Mouse (Mus musculus): ENCODE measurements at regions not wholly inside any gene's neighbourhood (a gene's known extent, or its start where the extent isn't known, plus 50 kb on each side); places are given as distances from the start of the nearest gene placed in this dataset.

- H3K36me3 ChIP-seq (ENCODE audit: insufficient read depth, low read length), result no peaks in the 10 kb centered on the region
- WGBS, result 98% methylated on average over 2 of the region's 2 CpGs
- no peaks in the 10 kb centered on the region for H3K27me3 ChIP-seq (ENCODE audit: insufficient read depth, low read length)
- no peak overlapping the region for H3K4me2 ChIP-seq (replicated peaks; ENCODE audit: low read depth, low read length)
- H3K4me3 ChIP-seq (ENCODE audit: low read length), result no peak overlapping the region
- no peak overlapping the region for H3K9ac ChIP-seq (replicated peaks; ENCODE audit: low read length)
- no peak overlapping the region for H3K27ac ChIP-seq (ENCODE audit: low read length)
- no peaks in the 10 kb centered on the region for H3K4me1 ChIP-seq (ENCODE audit: insufficient read depth, low read length)
- ATAC-seq (ENCODE audit: low FRiP score, low TSS enrichment), result no peak
- H3K9me3 ChIP-seq (ENCODE audit: low read length), result no peaks in the 10 kb centered on the region
Observed at GRCm38 (mm10) chr10:37501043-37501442, 362.3 kb upstream of the Marcks start.

- Histone ChIP-seq H3K4me1 (ENCODE audit: insufficient read depth, low read length) (no peaks in the 10 kb centered on the region), H3K9me3 (ENCODE audit: low read length) (no peaks in the 10 kb centered on the region), H3K27me3 (ENCODE audit: insufficient read depth, low read length) (no peaks in the 10 kb centered on the region), H3K4me3 (ENCODE audit: low read length) (no peak overlapping the region), H3K4me2 (replicated peaks; ENCODE audit: low read depth, low read length) (no peak overlapping the region), H3K9ac (replicated peaks; ENCODE audit: low read length) (no peak overlapping the region), H3K27ac (ENCODE audit: low read length) (no peak overlapping the region), H3K36me3 (ENCODE audit: insufficient read depth, low read length) (no peaks in the 10 kb centered on the region)
- 47% methylated on average over 1 of the region's 1 CpGs for WGBS
- ATAC-seq (ENCODE audit: low FRiP score, low TSS enrichment), result no peak
Observed at GRCm38 (mm10) chr10:37495467-37495866, 356.7 kb upstream of the Marcks start.

- Histone ChIP-seq H3K4me3 (ENCODE audit: low read length) (no peak overlapping the region), H3K27ac (ENCODE audit: low read length) (no peak overlapping the region), H3K4me1 (ENCODE audit: insufficient read depth, low read length) (no peaks in the 10 kb centered on the region), H3K9ac (replicated peaks; ENCODE audit: low read length) (no peak overlapping the region), H3K27me3 (ENCODE audit: insufficient read depth, low read length) (no peaks in the 10 kb centered on the region), H3K4me2 (replicated peaks; ENCODE audit: low read depth, low read length) (no peak overlapping the region), H3K9me3 (ENCODE audit: low read length) (no peaks in the 10 kb centered on the region), H3K36me3 (ENCODE audit: insufficient read depth, low read length) (no peaks in the 10 kb centered on the region)
- 42% methylated on average over 3 of the region's 3 CpGs for WGBS
- ATAC-seq (ENCODE audit: low FRiP score, low TSS enrichment), result no peak
Observed at GRCm38 (mm10) chr10:37494552-37495166, 355.9 kb upstream of the Marcks start.

- H3K4me2 ChIP-seq (replicated peaks; ENCODE audit: low read depth, low read length), result no peak overlapping the region
- WGBS, result 57% methylated on average over 2 of the region's 2 CpGs
- no peaks in the 10 kb centered on the region for H3K27me3 ChIP-seq (ENCODE audit: insufficient read depth, low read length)
- ATAC-seq (ENCODE audit: low FRiP score, low TSS enrichment), result no peak
- no peak overlapping the region for H3K4me3 ChIP-seq (ENCODE audit: low read length)
- H3K9ac ChIP-seq (replicated peaks; ENCODE audit: low read length), result no peak overlapping the region
- H3K27ac ChIP-seq (ENCODE audit: low read length), result no peak overlapping the region
- no peaks in the 10 kb centered on the region for H3K9me3 ChIP-seq (ENCODE audit: low read length)
- no peaks in the 10 kb centered on the region for H3K36me3 ChIP-seq (ENCODE audit: insufficient read depth, low read length)
- H3K4me1 ChIP-seq (ENCODE audit: insufficient read depth, low read length), result no peaks in the 10 kb centered on the region
Observed at GRCm38 (mm10) chr10:37494098-37494497, 355.4 kb upstream of the Marcks start.

GRCm38 (mm10) chr10:37484311-37485023 is 345.7 kb upstream of the Marcks start:
- H3K27ac ChIP-seq (ENCODE audit: low read length), result no peak overlapping the region
- no peak overlapping the region for H3K9ac ChIP-seq (replicated peaks; ENCODE audit: low read length)
- 0 out of 2 replicates have a peak, but pooled peaks cover 2% of the 10 kb centered on the region for H3K4me1 ChIP-seq (ENCODE audit: insufficient read depth, low read length)
- no peak overlapping the region for H3K4me2 ChIP-seq (replicated peaks; ENCODE audit: low read depth, low read length)
- H3K36me3 ChIP-seq (ENCODE audit: insufficient read depth, low read length), result no peaks in the 10 kb centered on the region
- WGBS, result 71% methylated on average over 6 of the region's 6 CpGs
- H3K9me3 ChIP-seq (ENCODE audit: low read length), result no peaks in the 10 kb centered on the region
- H3K4me3 ChIP-seq (ENCODE audit: low read length), result no peak overlapping the region
- ATAC-seq (ENCODE audit: low FRiP score, low TSS enrichment), result no peak
- no peaks in the 10 kb centered on the region for H3K27me3 ChIP-seq (ENCODE audit: insufficient read depth, low read length)

GRCm38 (mm10) chr10:37483521-37483920 is 344.8 kb upstream of the Marcks start:
- 41% methylated on average over 4 of the region's 4 CpGs for WGBS
- H3K9ac ChIP-seq (replicated peaks; ENCODE audit: low read length), result no peak overlapping the region
- no peak overlapping the region for H3K4me3 ChIP-seq (ENCODE audit: low read length)
- H3K4me2 ChIP-seq (replicated peaks; ENCODE audit: low read depth, low read length), result no peak overlapping the region
- H3K9me3 ChIP-seq (ENCODE audit: low read length), result no peaks in the 10 kb centered on the region
- no peak overlapping the region for H3K27ac ChIP-seq (ENCODE audit: low read length)
- 0 out of 2 replicates have a peak, but pooled peaks cover 2% of the 10 kb centered on the region for H3K4me1 ChIP-seq (ENCODE audit: insufficient read depth, low read length)
- ATAC-seq (ENCODE audit: low FRiP score, low TSS enrichment), result no peak
- no peaks in the 10 kb centered on the region for H3K27me3 ChIP-seq (ENCODE audit: insufficient read depth, low read length)
- H3K36me3 ChIP-seq (ENCODE audit: insufficient read depth, low read length), result no peaks in the 10 kb centered on the region

GRCm38 (mm10) chr10:37481879-37482278 is 343.2 kb upstream of the Marcks start:
- Histone ChIP-seq H3K4me2 (replicated peaks; ENCODE audit: low read depth, low read length) (no peak overlapping the region), H3K27me3 (ENCODE audit: insufficient read depth, low read length) (no peaks in the 10 kb centered on the region), H3K27ac (ENCODE audit: low read length) (no peak overlapping the region), H3K9ac (replicated peaks; ENCODE audit: low read length) (no peak overlapping the region), H3K9me3 (ENCODE audit: low read length) (no peaks in the 10 kb centered on the region), H3K4me1 (ENCODE audit: insufficient read depth, low read length) (0 out of 2 replicates have a peak, but pooled peaks cover 2% of the 10 kb centered on the region), H3K36me3 (ENCODE audit: insufficient read depth, low read length) (no peaks in the 10 kb centered on the region), H3K4me3 (ENCODE audit: low read length) (no peak overlapping the region)
- no peak for ATAC-seq (ENCODE audit: low FRiP score, low TSS enrichment)
- WGBS, result 79% methylated on average over 1 of the region's 1 CpGs

GRCm38 (mm10) chr10:37480331-37480730 is 341.6 kb upstream of the Marcks start:
- Histone ChIP-seq H3K27ac (ENCODE audit: low read length) (no peak overlapping the region), H3K4me2 (replicated peaks; ENCODE audit: low read depth, low read length) (no peak overlapping the region), H3K9me3 (ENCODE audit: low read length) (no peaks in the 10 kb centered on the region), H3K27me3 (ENCODE audit: insufficient read depth, low read length) (no peaks in the 10 kb centered on the region), H3K36me3 (ENCODE audit: insufficient read depth, low read length) (no peaks in the 10 kb centered on the region), H3K9ac (replicated peaks; ENCODE audit: low read length) (no peak overlapping the region), H3K4me3 (ENCODE audit: low read length) (no peak overlapping the region), H3K4me1 (ENCODE audit: insufficient read depth, low read length) (0 out of 2 replicates have a peak, but pooled peaks cover 2% of the 10 kb centered on the region)
- 77% methylated on average over 1 of the region's 1 CpGs for WGBS
- no peak for ATAC-seq (ENCODE audit: low FRiP score, low TSS enrichment)

- Histone ChIP-seq H3K27ac (ENCODE audit: low read length) (no peak overlapping the region), H3K27me3 (ENCODE audit: insufficient read depth, low read length) (no peaks in the 10 kb centered on the region), H3K9ac (replicated peaks; ENCODE audit: low read length) (no peak overlapping the region), H3K4me2 (replicated peaks; ENCODE audit: low read depth, low read length) (no peak overlapping the region), H3K4me1 (ENCODE audit: insufficient read depth, low read length) (no peaks in the 10 kb centered on the region), H3K9me3 (ENCODE audit: low read length) (no peaks in the 10 kb centered on the region), H3K36me3 (ENCODE audit: insufficient read depth, low read length) (no peaks in the 10 kb centered on the region), H3K4me3 (ENCODE audit: low read length) (no peak overlapping the region)
- no peak for ATAC-seq (ENCODE audit: low FRiP score, low TSS enrichment)
- WGBS, result 96% methylated on average over 2 of the region's 2 CpGs
Observed at GRCm38 (mm10) chr10:37478108-37478507, 339.4 kb upstream of the Marcks start.

GRCm38 (mm10) chr10:37473086-37473485 is 334.4 kb upstream of the Marcks start:
- 81% methylated on average over 5 of the region's 5 CpGs for WGBS
- no peaks in the 10 kb centered on the region for H3K36me3 ChIP-seq (ENCODE audit: insufficient read depth, low read length)
- no peak for ATAC-seq (ENCODE audit: low FRiP score, low TSS enrichment)
- no peak overlapping the region for H3K9ac ChIP-seq (replicated peaks; ENCODE audit: low read length)
- H3K9me3 ChIP-seq (ENCODE audit: low read length), result no peaks in the 10 kb centered on the region
- H3K4me1 ChIP-seq (ENCODE audit: insufficient read depth, low read length), result no peaks in the 10 kb centered on the region
- no peak overlapping the region for H3K4me2 ChIP-seq (replicated peaks; ENCODE audit: low read depth, low read length)
- H3K27ac ChIP-seq (ENCODE audit: low read length), result no peak overlapping the region
- H3K27me3 ChIP-seq (ENCODE audit: insufficient read depth, low read length), result no peaks in the 10 kb centered on the region
- no peak overlapping the region for H3K4me3 ChIP-seq (ENCODE audit: low read length)
